Mouse (Mus musculus): ENCODE data around the gene Gm37240.

- TF ChIP-seq HCFC1 (IDR thresholded peaks at IDR 0.05; ENCODE audit: borderline replicate concordance, insufficient read depth, low read length) (no peak), CHD2 (IDR thresholded peaks at IDR 0.05; ENCODE audit: low read depth, low read length) (no peak), MAFK (IDR thresholded peaks at IDR 0.05; ENCODE audit: insufficient read depth, low read depth, low read length) (no peak)
These were observed 225.1 kb downstream of the Gm37240 start for GRCm38 (mm10) chr3:85661926-85662813.

Measured in ES-E14 (cell line).